Mouse (Mus musculus) heart, adult 2 months (tissue): ENCODE measurements around the gene Purb. TPM values are rescaled to one million over a fixed set of nuclear protein-coding genes. Genes with fewer than 3 reads are reported as not detected.

Experiments used
- DNase-seq, 2 experiments: peaks; one replicate each; pipeline ENCODE4 v3.0.0; 2021
- H3K27ac ChIP-seq: fragments of 200-600 bp; 2 replicates; pipeline ENCODE4 v1.8.1; 2022
- H3K27me3 ChIP-seq: fragments of 200-500 bp; 2 replicates; pipeline ENCODE4 v1.6.1; 2012; ENCODE audit warnings: mild to moderate bottlenecking, low read length, inconsistent platforms, mixed read lengths; ENCODE audit not compliant: control insufficient read depth, insufficient read depth
- H3K36me3 ChIP-seq: fragments of 200-500 bp; 2 replicates; pipeline ENCODE4 v1.6.1; 2012; ENCODE audit warnings: low read length, inconsistent platforms; ENCODE audit not compliant: control insufficient read depth, insufficient read depth
- H3K4me1 ChIP-seq: fragments of 200-500 bp; 2 replicates; pipeline ENCODE4 v1.6.1; 2011; ENCODE audit warnings: low read length; ENCODE audit not compliant: control insufficient read depth, insufficient read depth
- H3K4me3 ChIP-seq: fragments of 200-600 bp; 2 replicates; pipeline ENCODE4 v1.8.1; 2022
- H3K79me2 ChIP-seq: fragments of 200-500 bp; replicated peaks from 2 replicates; pipeline ENCODE4 v1.6.1; 2012; ENCODE audit warnings: mild to moderate bottlenecking, inconsistent platforms, low read length, moderate library complexity, mixed read lengths; ENCODE audit not compliant: control insufficient read depth, insufficient read depth
- H3K9ac ChIP-seq: fragments of 200-500 bp; 2 replicates; pipeline ENCODE4 v1.6.1; 2012; ENCODE audit warnings: low read depth, mild to moderate bottlenecking, control low read depth, inconsistent platforms, low read length, mixed read lengths
- CTCF ChIP-seq: fragments of 200-600 bp; IDR thresholded peaks from 2 replicates; pipeline ENCODE4 v1.8.1; 2022; ENCODE audit warnings: antibody characterized with exemption, mild to moderate bottlenecking, moderate library complexity
- EP300 ChIP-seq: fragments of 200-500 bp; IDR thresholded peaks from 2 replicates; pipeline ENCODE4 v1.6.1; 2011; ENCODE audit warnings: low read depth, low read length, control low read depth; ENCODE audit not compliant: insufficient read depth
- POLR2A ChIP-seq: fragments of 200-500 bp; IDR thresholded peaks from 2 replicates; pipeline ENCODE4 v1.6.1; 2011; ENCODE audit warnings: mild to moderate bottlenecking, low read depth, low read length, control low read depth; ENCODE audit not compliant: insufficient read depth
- WGBS: fragments of 180-500 bp; shearing (Covaris S2); methylation state at CpG from one replicate; pipeline ENCODE4 v1.1.7; 2018; 5-methylcytosine and 5-hydroxymethylcytosine counted together
- intact Hi-C: fragments of 180-260 bp; cut with DNase I; formaldehyde crosslinking; loops from one replicate; pipeline ENCODE4 v1.15.1; 2025
- long read RNA-seq: library from polyadenylated mRNA; stranded (forward); transcript quantifications from one replicate; pipeline ENCODE4 v2.0.0, GENCODE M21; 2021
- polyA plus RNA-seq: library from polyadenylated mRNA; depleted of rRNA; stranded (reverse); fragments of >200 nt; gene quantifications from 2 replicates; pipeline ENCODE4 v1.2.3, GENCODE M21; 2012; rRNA removed
- total RNA-seq, 2 experiments: library from RNA; stranded (reverse); gene quantifications; 2 replicates each; pipeline ENCODE4 v1.2.3; 2021

Gene Purb
- total RNA-seq = 10 to 100 TPM; 28.0 to 31.5 TPM
- polyA plus RNA-seq = 5.0 and 9.3 TPM in 2 replicates
- long read RNA-seq, full-length matches to known transcripts = 36 of 36 reads
- long read RNA-seq, partial matches to known transcripts = 0 of 36 reads
- long read RNA-seq, other reads (novel, unspliced or antisense) = 0 of 36 reads

DNA sequence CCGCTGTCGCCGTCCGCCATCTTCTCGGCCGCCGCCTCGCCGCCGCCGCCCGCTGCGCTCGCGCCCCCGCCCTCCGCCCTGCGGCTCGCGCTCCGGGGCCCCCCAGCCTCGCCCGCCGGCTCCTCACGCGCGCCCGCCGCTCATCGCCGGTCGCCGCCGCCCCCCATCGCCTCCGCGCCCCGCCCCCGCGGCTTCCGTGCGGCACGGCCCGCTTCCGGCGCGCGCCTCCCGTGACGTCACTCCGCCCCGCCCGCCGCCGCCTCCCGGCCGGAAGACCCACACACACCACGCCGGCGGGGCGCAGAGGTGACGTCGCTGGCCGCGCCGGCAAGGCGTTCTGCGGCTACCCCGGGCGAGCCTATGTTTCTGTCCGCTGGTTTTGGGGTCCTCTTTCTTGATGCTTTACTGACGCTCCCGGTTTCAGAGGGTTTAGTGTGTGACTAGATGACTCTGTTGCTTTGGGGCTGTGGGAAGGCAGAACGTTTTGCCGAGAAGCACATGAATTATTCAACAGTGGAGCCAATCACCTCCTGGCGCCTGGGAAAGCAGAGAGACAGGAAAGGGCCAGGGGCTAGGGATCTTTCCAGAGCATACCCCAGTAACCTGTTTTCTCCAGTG, at the start of gene Purb:
Gene Purb (minus strand): TSS at position 51 of the 618 bp plus-strand sequence.
- intact Hi-C loops = loop anchor here (1.0 to 5.0 kb wide), 3 partner anchors 31 to 70 kb away; partner anchors contain the start of genes Ccm2 and H2afv
- H3K4me1 ChIP-seq = peaks cover 6% of the 10 kb centered on the region
- peak within 1 kb of the TSS; percentile 90 for H3K27ac ChIP-seq
- peak within 1 kb of the TSS; percentile 83 for H3K4me3 ChIP-seq
- no peaks in the 10 kb centered on the region for H3K27me3 ChIP-seq
- WGBS = 13% methylated on average over 76 of the region's 76 CpGs
- H3K36me3 ChIP-seq = peaks cover 30% of the 10 kb centered on the region
- H3K79me2 ChIP-seq = peaks cover 2% of the 10 kb centered on the region; the same call in 1 of the 2 replicates
- peak; percentile 95 to 97 for DNase-seq
- H3K9ac ChIP-seq = peak within 1 kb of the TSS; percentile 82
- TF ChIP-seq EP300 (0 out of 2 replicates have a peak, but pooled peaks have one; percentile 29), POLR2A (peak; percentile 95), CTCF (peak; percentile 16; the same call in 1 of the 2 replicates)

DNA sequence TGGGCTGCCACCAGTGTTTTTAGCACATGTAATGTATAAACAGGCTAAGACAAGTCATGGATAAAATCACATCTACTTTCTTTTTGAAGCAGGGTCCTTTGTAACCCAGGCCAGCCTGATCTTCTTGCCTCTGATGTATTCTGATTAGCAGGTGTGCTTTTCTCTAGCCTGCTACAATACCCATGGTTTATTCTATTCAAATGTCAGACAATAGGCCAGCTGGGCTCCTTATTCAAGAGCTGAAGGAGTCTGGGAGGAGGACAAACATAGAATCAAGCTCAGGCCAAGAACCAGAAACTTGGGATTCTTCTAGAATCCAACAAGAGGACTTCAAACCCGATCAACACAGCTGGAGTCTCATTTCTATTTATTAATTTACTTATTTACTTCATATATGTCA, 49.5 kb upstream of the Purb start:
- Histone ChIP-seq H3K36me3 (peaks cover 5% of the 10 kb centered on the region; the same call in 1 of the 2 replicates), H3K4me1 (peaks cover 2% of the 10 kb centered on the region; the same call in 1 of the 2 replicates), H3K79me2 (no peaks in the 10 kb centered on the region), H3K4me3 (no peak overlapping the region), H3K9ac (no peak overlapping the region), H3K27me3 (no peaks in the 10 kb centered on the region), H3K27ac (no peak overlapping the region)
- DNase-seq = no peak
- WGBS = 93% methylated on average over 1 of the region's 1 CpGs
- intact Hi-C loops = loop anchor here (5.0 kb wide), 2 partner anchors 48 to 102 kb away; partner anchors contain the start of genes Purb and Tbrg4
- no peak for TF ChIP-seq CTCF
- TF ChIP-seq POLR2A = no peak
- no peak for TF ChIP-seq EP300

DNA sequence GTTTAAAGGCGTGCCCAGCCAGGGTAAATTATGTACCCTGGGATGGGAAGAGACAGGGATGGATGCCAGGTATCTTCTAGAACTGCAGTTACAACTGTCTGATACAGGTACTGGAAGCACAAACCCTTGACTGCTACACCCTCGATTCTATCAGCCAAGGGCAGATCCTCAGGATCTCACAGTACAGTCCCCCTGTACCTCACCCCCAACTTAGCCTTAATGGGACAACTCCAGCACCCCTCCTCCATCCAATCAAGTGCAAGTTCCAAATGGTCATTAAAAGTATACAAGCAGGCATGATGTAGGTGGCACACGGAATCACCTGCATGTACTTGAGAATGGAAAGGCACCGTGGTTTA, 49.1 kb upstream of the Purb start:
- Histone ChIP-seq H3K27ac (no peak overlapping the region), H3K27me3 (no peaks in the 10 kb centered on the region), H3K4me1 (peaks cover 2% of the 10 kb centered on the region; the same call in 1 of the 2 replicates), H3K36me3 (peaks cover 5% of the 10 kb centered on the region; the same call in 1 of the 2 replicates), H3K4me3 (no peak overlapping the region), H3K79me2 (no peaks in the 10 kb centered on the region), H3K9ac (no peak overlapping the region)
- TF ChIP-seq POLR2A = no peak
- TF ChIP-seq EP300 = no peak
- no peak for TF ChIP-seq CTCF
- WGBS = 94% methylated on average over 4 of the region's 4 CpGs
- DNase-seq = no peak
- intact Hi-C loops = loop anchor here (5.0 kb wide), 2 partner anchors 48 to 102 kb away; partner anchors contain the start of genes Purb and Tbrg4

DNA sequence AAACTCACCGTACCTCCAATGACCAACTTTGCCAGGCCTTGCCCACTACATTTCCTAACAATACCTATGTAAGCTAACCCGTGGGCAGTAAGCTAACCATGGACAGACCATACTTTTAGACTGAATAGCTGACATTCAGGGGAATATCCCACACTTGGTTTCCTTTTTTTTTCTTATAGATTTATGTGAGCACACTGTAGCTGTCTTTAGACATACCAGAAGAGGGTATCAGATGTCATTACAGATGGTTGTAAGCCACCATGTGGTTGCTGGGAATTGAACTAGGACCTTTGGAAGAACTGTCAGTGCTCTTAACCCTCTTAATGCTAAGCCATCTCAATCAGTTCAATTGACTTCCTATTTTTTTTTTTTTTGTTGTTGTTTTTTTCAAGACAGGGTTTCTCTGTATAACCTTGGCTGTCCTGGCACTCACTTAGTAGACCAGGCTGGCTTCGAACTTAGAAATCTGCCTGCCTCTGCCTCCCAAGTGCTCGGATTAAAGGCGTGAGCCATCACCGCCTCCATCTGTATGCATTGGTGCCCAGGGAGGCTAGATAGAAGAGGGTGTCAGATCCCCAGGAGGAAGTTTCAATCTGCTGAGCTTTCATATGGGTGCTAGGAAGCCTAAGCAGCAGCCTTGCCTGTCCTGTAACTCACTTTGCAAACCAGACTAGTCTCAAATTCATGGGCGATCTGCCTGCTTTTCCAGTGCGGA, 48.6 kb upstream of the Purb start:
- TF ChIP-seq EP300 (no peak), CTCF (no peak), POLR2A (no peak)
- H3K4me1 ChIP-seq = peaks cover 2% of the 10 kb centered on the region; the same call in 1 of the 2 replicates
- no peaks in the 10 kb centered on the region for H3K79me2 ChIP-seq
- intact Hi-C loops = no loop called here
- H3K27me3 ChIP-seq = no peaks in the 10 kb centered on the region
- no peak overlapping the region for H3K9ac ChIP-seq
- no peak for DNase-seq
- 88% methylated on average over 8 of the region's 8 CpGs for WGBS
- H3K27ac ChIP-seq = no peak overlapping the region
- H3K36me3 ChIP-seq = peaks cover 5% of the 10 kb centered on the region; the same call in 1 of the 2 replicates
- H3K4me3 ChIP-seq = no peak overlapping the region

DNA sequence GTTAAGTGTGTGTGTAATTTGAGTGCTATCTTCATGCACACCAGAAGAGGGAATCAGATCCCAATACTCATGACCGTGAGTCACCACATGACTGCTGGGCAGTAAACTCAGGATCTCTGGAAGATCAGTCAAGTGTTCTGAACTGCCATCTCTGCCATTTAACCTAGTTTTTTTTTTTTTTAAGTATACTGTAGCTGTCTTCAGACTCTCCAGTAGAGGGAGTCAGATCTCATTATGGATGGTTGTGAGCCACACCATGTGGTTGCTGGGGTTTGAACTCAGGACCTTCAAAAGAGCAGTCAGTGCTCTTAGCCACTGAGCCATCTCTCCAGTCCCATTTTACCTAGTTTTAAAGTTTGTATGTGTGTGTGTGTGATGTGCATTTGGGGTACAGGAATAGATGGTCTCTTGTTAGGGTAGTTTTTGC, 48.0 kb upstream of the Purb start:
- peak; percentile 19; the same call in 1 of the 2 replicates for TF ChIP-seq CTCF
- TF ChIP-seq POLR2A = no peak
- no peak overlapping the region for H3K9ac ChIP-seq
- DNase-seq = no peak

More for the DNA sequence above, 48.0 kb upstream of the Purb start:
- 65% methylated on average over 1 of the region's 1 CpGs for WGBS
- Histone ChIP-seq H3K4me1 (peaks cover 2% of the 10 kb centered on the region; the same call in 1 of the 2 replicates), H3K4me3 (no peak overlapping the region), H3K36me3 (peaks cover 5% of the 10 kb centered on the region; the same call in 1 of the 2 replicates), H3K79me2 (no peaks in the 10 kb centered on the region), H3K27ac (no peak overlapping the region), H3K27me3 (no peaks in the 10 kb centered on the region)
- intact Hi-C loops = no loop called here
